In the genomic region with DNA sequence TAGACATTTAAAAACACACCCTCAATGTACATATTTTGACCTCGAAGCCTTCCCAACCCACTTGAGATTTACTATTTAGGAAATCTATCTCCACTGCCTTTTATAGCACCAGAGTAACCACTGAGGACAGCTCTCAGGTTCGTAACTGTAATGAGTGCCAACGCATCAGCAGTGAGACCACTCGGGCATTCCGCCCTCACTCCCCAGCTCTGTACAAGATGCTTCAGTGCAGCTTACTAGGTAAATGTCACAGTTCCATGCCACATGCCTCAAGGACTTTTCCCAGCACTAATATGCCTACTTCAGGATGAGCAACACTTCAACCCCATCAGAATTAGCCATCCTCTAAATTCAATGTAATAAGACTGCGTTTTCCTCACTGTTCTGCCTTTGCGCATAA, we compare ENCODE assay signal across 14 mouse cellular contexts.
"Had no signal": no experiment of that assay in that cellular context is flagged by ENCODE, and none has a peak within 500 bp of the region (broad histone marks: within the 10 kb centered on the region; RNA-seq: fewer than 3 reads in every experiment).

No protein-coding gene starts in this region.

- H3K36me3 ChIP-seq: limb, embryonic 13.5 days had no signal

- DNase-seq: kidney, adult 9 months; kidney, postnatal 36 days; layer of hippocampus, adult 9-11 months; layer of hippocampus, postnatal 36 days; lung, adult 18-20 months; lung, postnatal 36 days; retina, postnatal 1 day; right cerebral cortex, postnatal 4 days; spleen, adult 18-20 months; thymus, adult 18-20 months; thymus, postnatal 14 days had no signal

- H3K27ac ChIP-seq: kidney, postnatal 0 days; limb, embryonic 13.5 days; liver, embryonic 14.5 days had no signal

- H3K9ac ChIP-seq: limb, embryonic 13.5 days; liver, embryonic 14.5 days had no signal

- H3K4me3 ChIP-seq: limb, embryonic 13.5 days had no signal

- H3K27me3 ChIP-seq: limb, embryonic 13.5 days had no signal

- H3K4me1 ChIP-seq: limb, embryonic 13.5 days had no signal

- H3K9me3 ChIP-seq: limb, embryonic 13.5 days had no signal

- H3K4me2 ChIP-seq: limb, embryonic 13.5 days had no signal
